Mouse (Mus musculus) heart, adult 2 months (tissue): ENCODE measurements around the gene Rhot2. TPM values are rescaled to one million over a fixed set of nuclear protein-coding genes. Genes with fewer than 3 reads are reported as not detected.

Source experiments
- DNase-seq, 2 experiments: peaks; one replicate each; pipeline ENCODE4 v3.0.0; 2021
- H3K27ac ChIP-seq: fragments of 200-600 bp; 2 replicates; pipeline ENCODE4 v1.8.1; 2022
- H3K27me3 ChIP-seq: fragments of 200-500 bp; 2 replicates; pipeline ENCODE4 v1.6.1; 2012; ENCODE audit warnings: mild to moderate bottlenecking, low read length, inconsistent platforms, mixed read lengths; ENCODE audit not compliant: control insufficient read depth, insufficient read depth
- H3K36me3 ChIP-seq: fragments of 200-500 bp; 2 replicates; pipeline ENCODE4 v1.6.1; 2012; ENCODE audit warnings: low read length, inconsistent platforms; ENCODE audit not compliant: control insufficient read depth, insufficient read depth
- H3K4me1 ChIP-seq: fragments of 200-500 bp; 2 replicates; pipeline ENCODE4 v1.6.1; 2011; ENCODE audit warnings: low read length; ENCODE audit not compliant: control insufficient read depth, insufficient read depth
- H3K4me3 ChIP-seq: fragments of 200-600 bp; 2 replicates; pipeline ENCODE4 v1.8.1; 2022
- H3K79me2 ChIP-seq: fragments of 200-500 bp; replicated peaks from 2 replicates; pipeline ENCODE4 v1.6.1; 2012; ENCODE audit warnings: mild to moderate bottlenecking, inconsistent platforms, low read length, moderate library complexity, mixed read lengths; ENCODE audit not compliant: control insufficient read depth, insufficient read depth
- H3K9ac ChIP-seq: fragments of 200-500 bp; 2 replicates; pipeline ENCODE4 v1.6.1; 2012; ENCODE audit warnings: low read depth, mild to moderate bottlenecking, control low read depth, inconsistent platforms, low read length, mixed read lengths
- CTCF ChIP-seq: fragments of 200-600 bp; IDR thresholded peaks from 2 replicates; pipeline ENCODE4 v1.8.1; 2022; ENCODE audit warnings: antibody characterized with exemption, mild to moderate bottlenecking, moderate library complexity
- EP300 ChIP-seq: fragments of 200-500 bp; IDR thresholded peaks from 2 replicates; pipeline ENCODE4 v1.6.1; 2011; ENCODE audit warnings: low read depth, low read length, control low read depth; ENCODE audit not compliant: insufficient read depth
- POLR2A ChIP-seq: fragments of 200-500 bp; IDR thresholded peaks from 2 replicates; pipeline ENCODE4 v1.6.1; 2011; ENCODE audit warnings: mild to moderate bottlenecking, low read depth, low read length, control low read depth; ENCODE audit not compliant: insufficient read depth
- WGBS: fragments of 180-500 bp; shearing (Covaris S2); methylation state at CpG from one replicate; pipeline ENCODE4 v1.1.7; 2018; 5-methylcytosine and 5-hydroxymethylcytosine counted together
- intact Hi-C: fragments of 180-260 bp; cut with DNase I; formaldehyde crosslinking; loops from one replicate; pipeline ENCODE4 v1.15.1; 2025
- polyA plus RNA-seq: library from polyadenylated mRNA; depleted of rRNA; stranded (reverse); fragments of >200 nt; gene quantifications from 2 replicates; pipeline ENCODE4 v1.2.3, GENCODE M21; 2012
- total RNA-seq, 2 experiments: library from RNA; stranded (reverse); gene quantifications; 2 replicates each; pipeline ENCODE4 v1.2.3; 2021

Rhot2 gene
- total and polyA plus RNA-seq, 3 experiments: 120 to 209 (median 139) TPM

DNA sequence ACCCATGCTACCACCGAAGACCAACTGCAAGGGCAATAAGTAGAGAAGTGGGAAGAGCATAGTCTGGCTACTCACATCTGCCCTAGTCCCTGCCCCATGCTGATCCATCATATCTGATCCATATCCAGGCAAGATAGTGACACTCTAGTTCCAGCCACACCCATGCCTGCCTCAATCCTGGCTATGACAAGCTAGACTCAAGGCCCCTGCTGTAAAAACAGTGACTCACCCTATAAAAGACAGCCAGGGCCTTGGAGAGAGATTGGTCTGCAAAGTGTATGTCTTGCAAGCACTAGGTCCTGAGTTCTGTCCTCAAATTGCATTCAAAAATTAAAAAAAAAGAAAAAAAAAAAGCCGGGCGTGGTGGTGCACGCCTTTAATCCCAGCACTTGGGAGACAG lies 38.1 kb downstream of the Rhot2 start:
- no peak for TF ChIP-seq CTCF
- no peak for TF ChIP-seq POLR2A
- TF ChIP-seq EP300: no peak
- Histone ChIP-seq H3K9ac (no peak overlapping the region), H3K27ac (no peak overlapping the region), H3K36me3 (no peaks in the 10 kb centered on the region), H3K4me3 (no peak overlapping the region), H3K79me2 (no peaks in the 10 kb centered on the region), H3K4me1 (no peaks in the 10 kb centered on the region; the same call in 1 of the 2 replicates), H3K27me3 (no peaks in the 10 kb centered on the region)
- intact Hi-C loops: no loop called here
- no peak for DNase-seq
- WGBS: 81% methylated on average over 4 of the region's 4 CpGs

DNA sequence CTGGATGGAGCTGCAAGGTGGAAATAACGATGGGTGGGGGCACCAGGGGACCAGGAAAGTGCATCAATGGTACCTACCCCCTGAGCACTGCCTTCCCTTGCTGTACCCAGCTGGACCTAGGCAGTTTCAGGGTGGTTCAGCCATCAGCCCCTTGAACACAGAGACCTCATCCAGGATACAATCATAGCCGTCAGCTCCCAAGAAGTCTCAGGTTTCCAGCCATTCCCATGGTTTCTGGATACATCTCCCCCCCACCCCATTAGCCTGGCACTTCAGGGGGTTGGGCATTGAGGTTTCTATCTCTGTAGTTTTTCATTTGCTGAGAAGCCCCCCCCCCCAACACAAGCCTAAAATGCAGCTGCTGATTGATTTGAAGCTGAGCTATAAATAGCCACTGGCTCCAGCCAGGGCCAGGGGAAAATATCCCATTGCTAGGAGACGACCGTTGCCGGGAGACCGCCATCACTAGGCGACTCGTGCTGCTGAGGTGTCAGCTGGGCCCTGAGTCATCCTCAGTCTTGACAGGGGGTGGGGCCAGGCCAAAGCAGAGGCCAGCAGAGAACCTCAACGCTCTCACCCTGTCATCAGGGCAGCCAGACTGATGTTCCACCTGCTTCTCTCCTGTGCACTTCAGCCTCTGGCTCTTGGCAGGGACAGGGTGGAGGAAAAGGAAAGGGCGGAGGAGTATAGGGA lies 41.7 kb downstream of the Rhot2 start:
- H3K27me3 ChIP-seq: no peaks in the 10 kb centered on the region

DNA sequence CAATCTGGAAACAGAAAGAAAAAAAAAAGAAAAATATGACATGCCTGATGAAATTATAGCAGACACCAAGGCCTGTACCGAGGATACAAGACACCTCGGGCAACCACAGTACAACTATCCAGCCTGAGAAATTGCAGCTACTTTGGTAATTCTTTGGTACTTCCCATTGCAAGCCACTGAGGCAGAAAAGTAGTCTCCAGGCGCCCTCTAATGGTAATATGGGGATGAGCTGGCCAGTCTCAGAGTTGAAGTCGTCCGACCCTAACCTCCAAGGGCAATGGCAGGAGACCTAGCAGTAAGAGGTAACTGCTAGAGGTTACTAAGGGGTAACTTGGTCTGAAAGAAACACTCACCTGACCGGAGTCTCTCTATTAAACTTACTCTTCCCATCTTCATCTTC lies 43.6 kb downstream of the Rhot2 start:
- Histone ChIP-seq H3K9ac (no peak overlapping the region), H3K27ac (no peak overlapping the region), H3K27me3 (no peaks in the 10 kb centered on the region), H3K4me1 (peaks cover 2% of the 10 kb centered on the region), H3K36me3 (no peaks in the 10 kb centered on the region), H3K4me3 (no peak overlapping the region), H3K79me2 (no peaks in the 10 kb centered on the region)
- intact Hi-C loops: loop anchor here (1.0 to 5.0 kb wide), 3 partner anchors 28 to 324 kb away; partner anchors contain the start of gene Narfl
- DNase-seq: peak; percentile 69 to 70
- TF ChIP-seq POLR2A (no peak), EP300 (peak; percentile 70; the same call in 1 of the 2 replicates), CTCF (peak; percentile 97)
- WGBS: 5% methylated on average over 6 of the region's 6 CpGs

More for the DNA sequence above, 41.7 kb downstream of the Rhot2 start:
- Histone ChIP-seq H3K9ac (no peak overlapping the region), H3K4me1 (no peaks in the 10 kb centered on the region), H3K27ac (no peak overlapping the region), H3K4me3 (no peak overlapping the region), H3K79me2 (no peaks in the 10 kb centered on the region), H3K36me3 (no peaks in the 10 kb centered on the region)
- no peak for TF ChIP-seq CTCF
- no peak for TF ChIP-seq EP300
- no peak for TF ChIP-seq POLR2A
- peak; percentile 63 to 68 for DNase-seq
- intact Hi-C loops: loop anchor here (5.0 kb wide), 2 partner anchors 236 to 326 kb away; no protein-coding TSS in a partner anchor
- WGBS: 11% methylated on average over 10 of the region's 10 CpGs

DNA sequence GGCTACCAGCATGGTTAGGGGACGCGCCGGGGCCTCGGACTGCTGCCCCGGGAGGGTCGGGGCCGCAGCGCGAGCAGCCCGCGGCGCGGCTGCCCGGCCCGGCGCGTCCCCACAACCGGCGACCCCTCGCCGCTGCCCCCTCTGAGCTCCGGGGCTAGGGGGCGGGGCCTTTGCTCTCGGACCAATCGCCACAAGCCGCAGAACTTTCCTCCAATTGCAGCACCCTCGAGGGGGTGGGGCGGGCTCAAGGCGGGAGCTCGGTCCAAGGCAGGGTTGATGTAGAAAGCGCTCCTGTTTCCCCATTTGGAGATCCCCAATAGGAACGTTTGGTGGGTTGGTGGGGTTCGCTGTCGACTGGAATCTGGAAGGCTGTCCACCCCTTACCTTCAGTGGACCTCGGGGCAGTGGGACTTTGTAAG lies 47.7 kb downstream of the Rhot2 start, which contains the start of gene Metrn:
TSS of gene Metrn (minus strand) at position 186 of the 419 bp plus-strand sequence.
- under 1% methylated on average over 35 of the region's 35 CpGs for WGBS
- H3K9ac ChIP-seq: peak within 1 kb of the TSS; percentile 72
- H3K27me3 ChIP-seq: no peaks in the 10 kb centered on the region
- peak within 1 kb of the TSS; percentile 55; the same call in 1 of the 2 replicates for H3K27ac ChIP-seq
- no peak for TF ChIP-seq EP300
- no peak for TF ChIP-seq CTCF
- TF ChIP-seq POLR2A: no peak
- H3K79me2 ChIP-seq: no peaks in the 10 kb centered on the region
- DNase-seq: peak; percentile 91
- intact Hi-C loops: loop anchor here (1.0 kb wide), 1 partner anchor 23 kb away; no protein-coding TSS in a partner anchor
- H3K36me3 ChIP-seq: no peaks in the 10 kb centered on the region
- peaks cover 11% of the 10 kb centered on the region for H3K4me1 ChIP-seq
- peak within 1 kb of the TSS; percentile 65 for H3K4me3 ChIP-seq

DNA sequence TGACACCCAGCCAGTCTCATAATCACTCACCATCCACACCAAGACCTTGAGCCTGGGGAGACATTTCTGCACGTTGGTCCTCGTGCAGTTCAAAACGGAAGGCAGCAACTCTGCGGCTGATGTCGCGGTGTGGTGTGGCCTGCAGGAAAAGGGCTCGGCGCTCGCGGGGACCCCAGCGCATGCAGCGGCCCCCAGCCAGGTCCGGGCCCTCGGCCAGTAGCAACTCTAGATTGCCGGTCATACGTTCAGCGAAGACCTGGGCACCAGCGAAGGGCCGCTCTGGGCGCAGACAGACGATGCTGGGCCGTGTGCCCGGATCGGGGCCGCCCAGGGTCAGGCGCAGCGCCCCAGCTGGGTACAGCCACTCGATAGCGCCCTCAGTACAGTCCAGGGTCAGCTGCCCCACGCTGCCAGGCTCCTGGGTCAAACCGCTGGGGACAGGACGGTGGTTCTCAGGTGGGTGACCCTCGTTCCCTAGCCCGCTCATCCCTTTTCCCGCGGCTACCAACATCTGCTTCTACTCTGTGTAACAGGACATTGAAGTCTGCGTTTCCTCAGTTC lies 48.4 kb downstream of the Rhot2 start:
- intact Hi-C loops: no loop called here
- peak overlapping the region; percentile 72 for H3K9ac ChIP-seq
- H3K4me1 ChIP-seq: peaks cover 13% of the 10 kb centered on the region
- H3K36me3 ChIP-seq: no peaks in the 10 kb centered on the region
- H3K79me2 ChIP-seq: no peaks in the 10 kb centered on the region
- H3K27me3 ChIP-seq: no peaks in the 10 kb centered on the region
- peak; percentile 66 for DNase-seq
- peak overlapping the region; percentile 65 for H3K4me3 ChIP-seq
- 3% methylated on average over 37 of the region's 37 CpGs for WGBS
- H3K27ac ChIP-seq: peak overlapping the region; percentile 55; the same call in 1 of the 2 replicates
- TF ChIP-seq POLR2A: no peak

DNA sequence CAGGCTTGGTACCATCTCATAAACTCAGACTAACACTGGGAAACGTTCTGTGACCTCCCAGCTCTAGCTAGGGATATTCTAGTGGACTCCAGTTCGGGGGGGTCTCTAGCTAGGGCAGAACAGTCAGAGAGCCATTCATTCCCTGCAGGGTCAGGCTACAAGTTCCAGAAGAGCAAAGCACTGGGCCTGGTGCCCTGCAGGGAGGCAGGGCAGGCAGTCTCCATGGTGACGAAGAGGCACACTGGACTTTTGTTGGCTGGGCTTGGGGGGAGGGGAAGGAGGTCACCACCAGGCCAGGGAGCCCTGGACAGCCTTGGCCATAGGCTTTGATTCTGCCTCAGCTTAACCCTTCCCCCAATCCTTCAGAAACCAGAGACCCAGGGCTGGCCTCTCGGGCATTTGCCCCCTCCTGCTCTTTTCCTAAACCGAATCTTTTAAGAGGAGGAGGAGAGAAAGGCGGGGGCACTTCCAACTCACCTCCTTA lies 49.0 kb downstream of the Rhot2 start, which contains the start of gene AC134908.4:
TSS of gene AC134908.4 (minus strand) at position 51 of the 484 bp plus-strand sequence.
- Histone ChIP-seq H3K27me3 (no peaks in the 10 kb centered on the region), H3K4me3 (peak within 1 kb of the TSS; percentile 65), H3K36me3 (no peaks in the 10 kb centered on the region), H3K27ac (peak within 1 kb of the TSS; percentile 55; the same call in 1 of the 2 replicates), H3K9ac (peak within 1 kb of the TSS; percentile 72), H3K4me1 (peaks cover 13% of the 10 kb centered on the region), H3K79me2 (no peaks in the 10 kb centered on the region)
- TF ChIP-seq CTCF (no peak), EP300 (no peak), POLR2A (no peak)
- DNase-seq: no peak
- intact Hi-C loops: no loop called here
- 62% methylated on average over 6 of the region's 6 CpGs for WGBS
